Mouse (Mus musculus) left cerebral cortex, adult 2 months (tissue): ENCODE results near the gene Canx. TPM values are rescaled to one million over a fixed set of nuclear protein-coding genes. Genes with fewer than 3 reads are reported as not detected.
"Not testable (repeated sequence)": the region's sequence is repeated elsewhere in the genome, so short reads cannot be mapped to it uniquely, and the experiment has no call there.

Experiments
- DNase-seq, 2 experiments: peaks; one replicate each; pipeline ENCODE4 v3.0.0; 2021 to 2022; ENCODE audit warnings: low spot score in 2 of 2, mixed read lengths in 1 of 2; ENCODE audit errors: extremely low spot score in 1 of 2
- H3K27ac ChIP-seq: fragments of 200-600 bp; 2 replicates; pipeline ENCODE4 v1.8.1; 2022
- H3K4me3 ChIP-seq: fragments of 200-600 bp; 2 replicates; pipeline ENCODE4 v1.8.1; 2022
- CTCF ChIP-seq: fragments of 200-600 bp; IDR thresholded peaks from 2 replicates; pipeline ENCODE4 v1.8.1; 2022; ENCODE audit warnings: antibody characterized with exemption, mild to moderate bottlenecking, moderate library complexity
- intact Hi-C: fragments of 180-260 bp; cut with DNase I; formaldehyde crosslinking; loops from one replicate; pipeline ENCODE4 v1.15.1; 2025
- long read RNA-seq, 2 experiments: library from polyadenylated mRNA; stranded (forward); transcript quantifications; one replicate each; pipeline ENCODE4 v2.0.0; 2021; ENCODE audit warnings: borderline mapping rate in 2 of 2
- total RNA-seq, 2 experiments: library from RNA; stranded (reverse); gene quantifications; 2 replicates each; pipeline ENCODE4 v1.2.3; 2021

Canx gene
- 100 to 1,000 TPM; 387 to 418 TPM for total RNA-seq
- long read RNA-seq, experiment 1, full-length matches to known transcripts, result 182 of 215 reads
- long read RNA-seq, experiment 1, partial matches to known transcripts, result 15 of 215 reads
- long read RNA-seq, experiment 1, other reads (novel, unspliced or antisense), result 18 of 215 reads
- long read RNA-seq, experiment 2, full-length matches to known transcripts, result 124 of 158 reads
- long read RNA-seq, experiment 2, partial matches to known transcripts, result 19 of 158 reads
- long read RNA-seq, experiment 2, other reads (novel, unspliced or antisense), result 15 of 158 reads

DNA sequence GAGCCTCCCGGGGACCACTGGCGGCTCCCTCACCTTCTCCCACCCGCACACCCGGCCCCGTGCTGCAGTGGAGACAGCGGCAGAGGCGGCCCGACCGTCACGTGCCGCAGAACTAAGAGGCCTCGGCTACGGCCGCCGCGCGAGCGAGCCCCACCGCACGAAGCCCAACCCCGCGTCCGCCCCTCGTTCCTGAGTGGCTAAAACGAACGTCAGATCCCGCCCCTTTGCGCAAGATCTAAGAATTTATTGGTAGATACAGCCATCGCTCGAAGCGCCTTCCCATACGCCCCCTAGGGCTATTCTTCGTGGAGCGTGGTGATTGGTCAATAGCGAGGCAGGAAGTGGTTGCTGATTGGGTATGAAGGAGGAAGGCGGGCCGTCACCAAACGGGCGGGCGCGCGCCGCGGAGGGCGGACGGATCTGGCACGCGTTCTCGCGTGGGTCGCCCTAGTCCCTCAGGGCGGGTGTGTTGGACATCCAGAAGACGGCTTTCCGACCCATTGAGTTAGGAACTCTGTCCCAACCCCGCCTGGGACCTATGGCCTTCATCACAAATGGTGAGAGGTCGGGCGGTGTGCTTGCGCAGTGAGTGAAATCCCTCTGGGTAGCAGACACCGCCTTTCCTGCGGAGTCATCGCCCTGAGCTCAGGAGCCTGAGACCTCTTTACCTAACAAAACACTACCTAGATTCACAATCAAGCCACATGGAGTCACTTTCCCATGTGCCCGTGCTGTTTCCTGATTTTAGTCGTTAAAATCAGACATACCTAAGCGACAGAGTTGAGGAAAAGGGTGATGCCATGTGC, at the start of gene Canx:
Gene Canx (minus strand): TSS at position 178 of the 806 bp plus-strand sequence.
- peak within 1 kb of the TSS; percentile 77 for H3K4me3 ChIP-seq
- TF ChIP-seq CTCF, result no peak; the same call in 1 of the 2 replicates
- intact Hi-C loops, result loop anchor here (2.0 to 5.0 kb wide), 3 partner anchors 33 to 52 kb away; partner anchors contain the start of genes Hnrnph1 and Maml1
- H3K27ac ChIP-seq, result peak within 1 kb of the TSS; percentile 98
- peak; percentile 99 for DNase-seq

- TF ChIP-seq CTCF, result no peak
- H3K4me3 ChIP-seq, result no peak overlapping the region
- intact Hi-C loops, result loop anchor here (5.0 kb wide), 1 partner anchor 47 kb away; the partner anchor contains the start of gene Canx
Observed at GRCm38 (mm10) chr11:50374286-50375015, 49.0 kb upstream of the Canx start.

DNA sequence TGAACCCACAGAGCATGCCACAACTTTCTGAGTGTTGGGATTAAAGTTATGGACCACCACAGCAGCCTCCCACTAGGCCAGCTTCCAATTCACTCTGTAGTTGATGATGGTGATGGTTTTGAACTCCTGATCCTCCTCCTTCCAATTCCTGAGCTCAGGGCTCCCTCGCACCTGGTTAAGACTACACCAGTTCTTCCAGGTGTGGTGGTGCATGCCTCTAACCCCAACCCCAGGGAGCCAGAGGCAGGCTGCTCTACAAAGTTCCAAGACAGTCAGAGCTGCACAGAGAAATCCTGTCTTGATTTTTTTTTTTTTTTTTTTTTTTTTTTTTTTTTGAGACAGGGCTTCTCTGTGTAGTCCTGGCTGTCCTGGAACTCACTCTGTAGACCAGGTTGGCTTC, 48.1 kb upstream of the Canx start:
- TF ChIP-seq CTCF, result no peak

More at GRCm38 (mm10) chr11:50374286-50375015, 49.0 kb upstream of the Canx start:
- H3K27ac ChIP-seq, result no peak overlapping the region
- no peak for DNase-seq

GRCm38 (mm10) chr11:50373086-50373485, 47.6 kb upstream of the Canx start:
- Histone ChIP-seq H3K4me3 (no peak overlapping the region), H3K27ac (no peak overlapping the region)
- DNase-seq, result no peak
- TF ChIP-seq CTCF, result no peak
- intact Hi-C loops, result no loop called here

More for the DNA sequence above, 48.1 kb upstream of the Canx start:
- Histone ChIP-seq H3K27ac (no peak overlapping the region), H3K4me3 (no peak overlapping the region)
- intact Hi-C loops, result no loop called here
- no peak for DNase-seq

GRCm38 (mm10) chr11:50371911-50372310, 46.4 kb upstream of the Canx start:
- TF ChIP-seq CTCF, result no peak
- Histone ChIP-seq H3K4me3 (no peak overlapping the region), H3K27ac (no peak overlapping the region)
- DNase-seq, result no peak
- intact Hi-C loops, result no loop called here

GRCm38 (mm10) chr11:50371399-50371841, 45.9 kb upstream of the Canx start:
- peak; percentile 47 to 48 for DNase-seq
- Histone ChIP-seq H3K4me3 (peak overlapping the region; percentile 42), H3K27ac (peak overlapping the region; percentile 76)
- intact Hi-C loops, result no loop called here
- peak; percentile 54 for TF ChIP-seq CTCF

- Histone ChIP-seq H3K27ac (no peak overlapping the region), H3K4me3 (no peak overlapping the region; the same call in 1 of the 2 replicates)
- intact Hi-C loops, result no loop called here
- no peak for DNase-seq
- TF ChIP-seq CTCF, result no peak
Observed at GRCm38 (mm10) chr11:50370969-50371368, 45.5 kb upstream of the Canx start.

DNA sequence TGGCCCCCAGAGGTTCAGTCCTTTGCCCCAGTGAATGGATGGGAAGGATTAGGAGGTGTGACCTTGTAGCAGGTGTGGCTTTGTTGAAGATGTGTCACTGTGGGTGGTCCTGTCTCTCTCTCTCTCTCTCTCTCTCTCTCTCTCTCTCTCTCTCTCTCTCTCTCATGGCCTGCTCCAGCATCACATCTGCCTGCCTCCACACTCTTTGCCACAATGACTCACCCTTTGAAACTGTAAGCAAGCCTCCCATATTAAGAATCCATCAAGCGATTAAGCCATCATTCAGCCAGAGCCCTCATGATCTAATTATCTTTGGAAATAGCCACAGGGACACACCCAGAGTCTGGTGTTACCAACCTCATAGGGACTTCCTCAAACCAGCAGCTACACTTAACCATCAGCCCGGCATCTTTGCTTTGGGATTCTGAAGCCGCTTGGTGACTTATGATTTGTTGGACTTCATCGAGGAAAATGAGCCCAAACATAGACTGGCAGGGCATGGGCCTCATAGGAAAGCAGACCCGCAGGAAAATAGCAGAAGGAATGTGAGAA, 44.0 kb upstream of the Canx start:
- DNase-seq, result no peak
- H3K27ac ChIP-seq, result no peak overlapping the region
- intact Hi-C loops, result loop anchor here (5.0 kb wide), 1 partner anchor 142 kb away; no protein-coding TSS in a partner anchor
- no peak for TF ChIP-seq CTCF
- no peak overlapping the region for H3K4me3 ChIP-seq

- DNase-seq, result no peak
- intact Hi-C loops, result loop anchor here (5.0 kb wide), 1 partner anchor 140 kb away; no protein-coding TSS in a partner anchor
- TF ChIP-seq CTCF, result no peak
- no peak overlapping the region for H3K4me3 ChIP-seq
- no peak overlapping the region for H3K27ac ChIP-seq
Observed at GRCm38 (mm10) chr11:50367531-50367930, 42.1 kb upstream of the Canx start.

GRCm38 (mm10) chr11:50365322-50365721, 39.8 kb upstream of the Canx start:
- no peak for TF ChIP-seq CTCF
- Histone ChIP-seq H3K27ac (no peak overlapping the region), H3K4me3 (no peak overlapping the region)
- intact Hi-C loops, result loop anchor here (2.0 to 5.0 kb wide), 2 partner anchors 41 to 138 kb away; partner anchors contain the start of gene Canx
- DNase-seq, result no peak

GRCm38 (mm10) chr11:50364548-50364947, 39.1 kb upstream of the Canx start:
- intact Hi-C loops, result loop anchor here (2.0 to 5.0 kb wide), 2 partner anchors 40 to 202 kb away; partner anchors contain the start of gene Canx
- DNase-seq, result peak; percentile 76 to 77
- Histone ChIP-seq H3K4me3 (no peak overlapping the region), H3K27ac (no peak overlapping the region)
- peak; percentile 94 for TF ChIP-seq CTCF

DNA sequence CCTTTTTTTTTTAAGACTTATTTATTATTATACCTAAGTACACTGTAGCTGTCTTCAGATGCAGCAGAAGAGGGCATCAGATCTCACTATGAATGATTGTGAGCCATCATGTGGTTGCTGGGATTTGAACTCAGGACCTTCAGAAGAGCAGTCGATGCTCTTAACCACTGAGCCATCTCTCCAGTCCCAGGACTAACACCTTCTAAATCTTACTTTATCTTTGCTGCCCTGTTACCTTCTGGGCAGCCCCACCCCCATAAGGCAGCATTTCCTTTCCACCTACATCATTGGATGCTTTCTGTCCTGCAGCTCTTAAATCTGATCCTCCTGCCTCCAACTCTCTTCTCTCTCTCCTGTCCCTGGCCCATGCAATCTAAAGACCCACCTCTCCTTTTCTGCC, 35.8 kb upstream of the Canx start:
- intact Hi-C loops, result loop anchor here (5.0 kb wide), 1 partner anchor 199 kb away; no protein-coding TSS in a partner anchor
- not testable (repeated sequence) for H3K4me3 ChIP-seq, H3K27ac ChIP-seq, DNase-seq
